Mouse (Mus musculus): ENCODE data around the gene Frmpd4.

The Frmpd4 gene

DNA sequence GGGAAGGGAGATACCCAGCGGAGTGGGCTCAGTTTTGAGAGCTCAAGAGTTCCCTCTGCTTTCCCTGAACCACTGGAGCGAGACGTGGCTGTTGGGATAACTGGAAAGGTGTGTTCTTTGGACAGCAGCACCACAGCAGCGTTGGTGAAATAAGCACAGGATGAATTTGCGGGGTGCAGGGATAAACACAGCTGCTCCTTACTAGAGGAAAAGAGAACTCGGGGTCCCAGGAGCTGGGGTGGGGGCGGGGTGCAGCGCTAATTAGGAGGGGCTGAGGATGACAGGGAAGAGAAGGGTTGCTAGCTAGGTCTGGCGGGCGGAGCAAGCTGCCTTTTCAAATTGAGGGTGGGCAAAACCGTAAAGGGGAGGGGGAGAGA, 453.5 kb downstream of the Frmpd4 start:
- DNase-seq, result no peak

DNA sequence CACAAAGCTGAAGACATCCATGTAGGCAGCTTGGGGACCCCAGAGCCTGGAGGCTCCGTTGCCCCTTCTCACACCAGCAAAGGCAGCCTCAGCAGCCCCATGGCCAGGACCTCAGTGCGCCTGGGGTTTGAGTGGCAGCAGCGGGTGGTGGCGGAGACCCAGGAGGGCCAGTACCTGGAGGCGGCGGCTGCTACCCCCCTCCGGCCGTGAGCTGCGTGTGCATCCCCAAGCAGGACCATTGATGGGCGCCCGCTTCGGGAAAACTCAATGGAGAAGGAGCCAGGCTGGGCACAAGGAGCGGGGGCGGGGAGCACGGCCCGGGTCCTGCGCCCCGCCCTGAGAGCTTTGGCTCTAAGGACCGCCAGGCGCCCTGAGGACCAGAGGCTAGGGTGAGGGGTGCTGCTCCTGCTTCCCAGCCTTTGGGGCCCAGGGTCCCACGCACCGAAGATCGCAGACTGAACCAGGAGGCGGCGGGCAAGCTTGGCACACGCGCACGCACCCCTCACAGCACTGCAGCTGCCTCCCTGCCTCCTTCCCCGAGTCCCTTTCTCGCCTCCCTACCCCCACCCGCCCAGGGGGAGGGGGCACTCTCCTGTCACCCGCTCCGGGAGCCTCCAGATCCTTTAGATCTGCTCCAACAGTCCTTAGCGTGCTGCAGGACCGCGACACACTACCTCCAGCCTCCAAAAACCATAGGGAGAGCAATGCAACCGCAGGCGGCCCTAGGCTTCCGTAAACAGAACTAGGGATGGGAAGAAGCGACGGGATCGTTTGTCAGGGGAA, 454.0 kb downstream of the Frmpd4 start:
- no peak for DNase-seq

DNA sequence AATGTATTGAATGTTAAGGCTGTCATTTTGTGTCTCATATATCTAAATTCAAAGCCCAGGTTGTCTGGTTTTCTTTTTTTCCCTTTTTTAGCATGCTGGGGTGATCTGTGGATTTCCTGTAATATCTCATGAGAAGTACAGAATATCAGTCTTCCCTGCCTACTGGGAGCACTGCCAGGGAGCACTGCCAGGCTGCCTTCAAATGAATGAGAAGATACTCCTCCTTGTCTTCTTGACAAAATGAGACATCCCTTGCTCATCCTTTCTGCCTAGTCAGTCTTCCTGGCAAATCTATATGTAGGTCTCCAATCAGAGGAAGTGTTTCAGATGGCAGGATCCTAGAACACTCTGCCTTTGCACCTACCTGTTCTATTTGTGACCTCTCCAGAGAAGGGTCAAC, 535.4 kb downstream of the Frmpd4 start:
- no peak for DNase-seq

DNA sequence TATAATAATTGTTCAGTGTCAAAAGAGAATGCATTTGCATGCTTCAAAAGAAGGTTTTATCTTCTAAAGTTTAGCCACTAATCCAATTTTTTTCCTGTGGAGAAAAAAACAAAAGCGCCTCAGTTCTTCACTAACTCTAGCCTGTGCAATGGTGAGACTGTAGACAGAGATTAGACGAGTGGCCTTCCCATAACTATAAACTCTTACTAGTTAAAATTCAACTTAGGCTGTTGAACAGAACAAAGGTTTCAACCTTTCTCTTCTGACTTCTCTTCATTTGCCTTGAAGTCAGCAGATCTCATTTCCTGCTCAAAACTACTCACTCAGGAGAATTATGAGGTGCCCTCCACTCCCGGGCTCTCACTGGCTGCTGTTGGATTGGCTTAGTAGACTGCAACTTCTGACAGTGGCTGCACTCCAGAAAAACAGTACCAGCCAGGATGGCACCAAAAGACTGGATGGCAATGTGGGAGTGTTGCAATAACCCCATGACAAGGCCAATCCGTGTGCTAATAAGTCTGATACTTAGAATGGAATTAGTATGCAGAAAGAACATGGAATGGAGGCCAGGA, 556.4 kb downstream of the Frmpd4 start:
- DNase-seq, result no peak

DNA sequence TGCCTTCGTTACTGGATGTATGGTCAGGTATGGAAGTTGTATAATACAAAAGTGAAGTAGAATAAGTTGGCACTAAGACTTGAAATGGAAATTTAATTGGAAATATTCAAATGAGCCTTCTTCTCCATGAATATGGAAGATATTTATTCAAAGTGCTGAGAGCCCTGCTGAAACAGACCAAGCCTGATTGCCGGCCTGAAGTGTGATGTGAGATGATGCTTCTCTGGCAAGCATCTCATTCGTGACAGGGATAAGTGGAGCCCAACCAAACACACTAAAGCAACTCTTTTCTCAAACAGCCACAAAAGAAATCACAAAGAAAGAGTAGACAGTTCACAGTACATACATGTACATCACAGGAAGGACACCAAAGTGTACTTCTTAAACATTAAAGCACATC, 559.2 kb downstream of the Frmpd4 start:
- DNase-seq, result no peak

DNA sequence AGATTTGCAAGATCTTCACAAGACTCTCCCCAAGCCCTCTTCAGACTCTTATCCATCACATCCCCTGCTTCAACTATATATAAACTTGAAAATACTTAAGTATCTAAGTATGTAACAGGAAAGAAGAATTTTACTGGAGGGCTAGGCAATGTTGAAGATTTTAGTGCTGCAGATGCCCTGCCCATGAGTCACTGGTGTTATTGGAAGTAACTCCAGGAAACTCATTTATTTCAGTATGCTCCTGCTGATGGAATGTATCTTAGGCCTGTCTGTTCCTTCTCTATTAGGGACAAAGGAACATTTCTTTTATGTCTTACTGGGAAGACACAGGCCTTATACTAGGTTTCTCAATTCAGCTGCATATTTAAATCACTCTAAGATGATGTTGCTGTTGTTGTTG, 592.2 kb downstream of the Frmpd4 start:
- DNase-seq, result no peak

DNA sequence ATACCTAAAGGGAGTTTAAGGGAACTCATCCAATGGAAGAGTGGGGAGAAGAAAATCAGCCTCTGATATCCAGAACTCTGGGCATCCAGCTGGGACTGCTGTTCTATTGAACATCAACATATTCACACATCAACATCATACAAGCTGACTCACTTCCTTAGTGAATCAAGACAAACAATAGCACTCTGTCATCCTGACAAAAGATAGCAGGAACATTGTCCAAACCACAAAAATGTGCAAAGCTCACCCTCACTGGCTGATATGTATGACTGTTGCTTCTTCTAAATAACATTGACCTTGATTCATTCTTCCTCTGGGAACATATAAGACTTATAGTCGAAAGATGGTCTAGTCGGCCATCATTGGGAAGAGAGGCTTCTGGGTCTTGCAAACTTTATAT, 625.8 kb downstream of the Frmpd4 start:
- DNase-seq, result no peak

DNA sequence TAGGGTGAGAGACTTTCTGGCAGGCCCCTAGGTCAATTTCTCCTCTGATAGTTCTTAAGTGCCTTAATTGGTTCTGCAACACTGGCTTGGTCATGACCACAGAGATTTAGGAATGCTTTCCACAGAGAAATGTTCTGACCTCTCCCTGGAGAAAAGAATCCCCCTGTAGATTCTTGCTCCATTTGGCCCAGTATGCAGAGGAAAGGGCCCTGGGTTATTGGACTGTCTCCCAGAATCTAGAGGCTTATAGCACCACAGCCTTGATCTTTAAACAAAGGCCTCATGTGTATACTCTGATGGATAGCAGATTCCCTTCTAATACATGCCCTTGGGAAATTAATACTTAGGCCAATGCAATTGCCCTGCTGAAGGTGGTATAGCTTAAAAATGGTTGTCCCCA, 667.5 kb downstream of the Frmpd4 start:
- no peak for DNase-seq

DNA sequence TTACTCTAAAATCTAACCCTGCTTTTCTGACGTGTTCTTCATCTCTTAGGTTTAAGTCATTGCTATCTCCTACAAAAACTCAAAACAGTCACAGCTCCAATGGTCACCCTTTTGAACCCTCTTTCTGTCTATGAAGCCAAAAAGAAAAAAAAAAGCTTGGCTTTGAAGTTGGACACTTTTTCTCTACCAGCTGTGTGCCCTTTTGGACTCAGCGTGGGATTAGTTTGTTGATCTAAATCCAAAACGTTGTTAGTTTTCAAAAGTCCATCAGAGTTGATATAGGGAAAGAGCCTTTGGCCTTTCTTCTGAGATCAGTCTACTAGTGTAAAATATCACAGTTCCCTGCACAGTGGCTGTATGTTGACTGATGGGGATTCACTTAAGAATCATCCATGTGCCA, 676.0 kb downstream of the Frmpd4 start:
- DNase-seq, result no peak

DNA sequence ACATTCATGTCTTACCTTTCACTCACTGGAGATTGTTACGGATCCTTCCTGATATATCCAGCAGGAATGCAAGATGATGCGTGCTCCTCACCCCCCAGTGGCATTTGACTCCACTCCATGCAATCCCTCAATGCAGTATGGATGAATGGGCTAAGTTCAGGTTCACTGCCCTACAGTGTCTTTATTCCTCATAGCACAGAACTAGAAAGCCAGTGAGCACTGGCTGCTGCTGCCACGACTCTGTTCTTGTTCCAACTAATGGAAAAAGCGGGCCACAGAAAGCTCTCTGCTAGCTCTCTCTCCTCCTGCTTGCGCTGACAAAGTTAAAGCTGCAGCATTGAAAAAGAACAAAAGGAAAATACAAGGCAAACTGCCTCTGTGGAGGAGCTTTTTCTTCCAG, 722.2 kb downstream of the Frmpd4 start:
- DNase-seq, result no peak

DNA sequence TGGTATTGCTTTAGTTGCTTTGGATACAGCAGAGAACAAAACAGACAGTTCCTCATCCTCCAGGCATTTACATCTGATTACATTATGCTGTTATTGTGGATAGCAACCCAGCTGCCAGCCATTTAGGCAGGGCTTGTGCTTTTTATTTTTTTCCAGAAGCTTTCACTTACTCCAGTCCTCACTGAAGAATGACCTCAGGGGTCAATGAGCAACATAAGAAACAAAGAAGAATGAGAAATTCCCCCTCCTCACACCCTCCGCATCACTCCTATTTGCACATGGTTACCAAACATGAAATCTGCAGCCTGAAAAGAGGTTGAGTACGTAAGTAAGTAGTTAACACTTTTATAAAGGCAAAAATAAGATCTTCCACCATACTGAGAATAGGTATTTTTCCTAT, 744.5 kb downstream of the Frmpd4 start:
- DNase-seq, result no peak

DNA sequence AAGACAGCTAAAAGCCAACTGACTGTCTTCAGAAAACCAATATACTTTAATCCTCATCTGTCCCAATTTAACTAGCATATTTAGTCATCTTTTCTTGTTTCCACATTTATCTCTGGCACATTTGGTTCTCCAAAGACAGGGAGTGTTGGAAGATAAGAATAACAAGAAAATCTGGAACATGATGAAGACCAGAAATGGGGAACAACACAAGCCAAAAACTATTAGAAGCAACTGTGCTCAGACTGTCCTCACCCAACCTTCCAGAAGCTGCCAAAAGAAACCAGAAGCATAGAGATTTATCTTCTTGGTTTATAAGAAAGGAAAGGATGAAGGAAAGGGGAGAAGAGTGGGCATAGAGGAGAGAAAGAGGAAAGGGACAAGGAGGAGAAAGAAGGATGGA, 748.6 kb downstream of the Frmpd4 start:
- DNase-seq, result no peak

DNA sequence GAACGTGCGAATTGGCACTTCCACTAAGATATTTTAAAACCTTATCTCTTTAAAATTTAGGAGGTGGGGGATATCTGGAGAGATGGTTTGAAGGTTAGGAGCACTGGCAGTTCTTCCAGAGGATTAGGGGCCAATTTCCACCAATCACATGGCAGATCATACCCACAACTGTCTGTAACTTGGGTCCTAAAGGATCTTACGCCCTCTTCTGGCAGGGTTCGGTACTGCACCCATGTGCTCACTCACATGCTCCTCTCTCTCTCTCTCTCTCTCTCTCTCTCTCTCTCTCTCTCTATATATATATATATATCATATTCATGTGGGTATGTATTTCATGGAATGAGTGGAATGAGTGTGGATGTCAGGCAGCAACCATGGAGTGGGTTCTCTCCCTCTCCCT, 759.7 kb downstream of the Frmpd4 start:
- DNase-seq, result peak; percentile 48

DNA sequence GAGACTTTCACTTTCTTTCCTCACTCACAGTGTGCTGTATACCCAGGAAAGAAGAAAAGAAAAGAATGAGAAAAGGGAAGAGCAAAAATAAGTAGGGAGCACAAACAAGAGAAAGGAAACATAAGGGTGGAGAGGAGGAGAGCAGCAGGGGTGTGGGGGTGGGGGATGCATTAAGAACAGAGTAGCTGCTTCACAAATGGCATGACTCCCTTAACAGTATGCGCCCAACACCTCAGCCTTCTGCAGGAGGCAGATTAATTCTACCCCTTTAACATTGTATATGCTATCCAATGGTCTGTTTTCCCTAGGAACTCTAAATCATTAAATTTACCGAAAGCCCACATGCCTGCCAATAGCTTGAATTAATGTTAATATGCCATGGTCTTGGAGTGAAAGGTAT, 766.9 kb downstream of the Frmpd4 start:
- no peak for DNase-seq

DNA sequence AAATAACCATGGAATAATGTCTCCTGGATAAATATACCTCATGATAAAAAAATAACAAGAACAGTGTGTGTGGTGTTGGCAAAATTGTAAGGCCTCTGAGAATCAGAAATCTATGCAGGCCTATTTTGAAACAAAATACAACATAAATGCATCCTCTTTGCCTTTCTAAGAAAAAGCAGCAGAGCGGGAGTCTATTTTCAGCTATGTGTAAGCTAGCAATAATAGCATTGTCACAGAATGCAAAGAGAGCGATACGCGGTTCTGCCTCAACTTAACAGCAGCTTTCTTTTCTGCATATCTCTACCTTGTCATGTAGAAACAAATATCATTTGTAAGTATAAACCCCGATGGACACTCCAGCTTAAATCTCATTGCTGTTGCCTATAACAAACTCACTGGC, 768.5 kb downstream of the Frmpd4 start:
- no peak for DNase-seq

DNA sequence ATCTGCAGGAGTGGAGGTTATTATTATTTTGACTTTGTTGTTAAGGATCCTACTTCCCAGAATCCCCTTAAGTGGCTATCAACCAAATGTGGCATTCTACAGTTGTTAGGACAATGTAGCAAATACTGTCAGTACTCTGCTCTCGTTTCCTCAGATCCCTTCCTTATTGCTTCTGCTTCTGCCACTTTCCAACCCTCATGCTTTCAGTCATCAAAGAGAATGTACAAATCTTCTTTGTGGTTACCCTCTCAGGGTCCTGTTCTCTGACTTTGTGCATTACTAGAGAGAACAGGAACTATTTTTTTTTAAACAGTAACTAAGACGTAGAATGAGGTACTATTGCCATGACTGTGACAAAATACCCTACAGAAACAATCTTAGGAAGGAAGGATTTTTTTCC, 788.3 kb downstream of the Frmpd4 start:
- no peak for DNase-seq

DNA sequence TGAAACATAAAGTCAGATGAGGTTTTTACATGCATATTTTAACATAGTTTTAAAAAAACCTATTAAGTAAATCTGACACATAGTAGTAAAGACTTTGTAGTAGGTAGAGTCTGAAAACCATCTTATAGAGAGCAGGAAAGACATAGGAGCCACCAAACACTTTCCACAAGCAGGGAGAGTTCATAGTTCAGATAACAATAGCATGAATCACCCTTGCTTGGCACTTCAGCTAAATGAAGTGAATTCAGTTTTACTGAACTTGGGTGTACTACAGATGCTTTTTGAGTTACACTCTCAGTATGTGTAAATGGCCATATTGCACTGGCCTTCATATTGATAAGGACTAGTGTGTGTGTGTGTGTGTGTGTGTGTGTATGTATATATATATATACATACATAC, 793.5 kb downstream of the Frmpd4 start:
- DNase-seq, result no peak

DNA sequence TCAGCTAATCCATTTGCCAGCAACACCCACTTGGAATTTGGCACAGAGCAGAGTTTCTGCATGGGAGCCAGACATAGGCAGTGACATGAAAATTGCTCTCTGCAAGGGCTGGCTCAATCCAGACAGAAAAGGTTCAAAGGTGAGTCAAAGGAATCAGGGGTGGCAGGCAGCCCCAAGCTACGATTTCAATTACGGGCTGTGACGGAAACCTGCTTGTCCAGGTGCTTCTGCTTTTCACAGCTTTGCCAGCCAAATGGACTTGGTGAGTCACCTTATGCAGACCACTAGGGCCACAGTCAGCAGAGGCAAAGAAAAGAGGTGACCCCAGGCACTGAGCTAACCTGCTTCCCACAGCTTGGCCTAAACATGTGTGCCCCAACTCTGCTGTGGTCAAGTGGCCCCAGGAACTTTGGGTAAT, 857.5 kb downstream of the Frmpd4 start:
- DNase-seq, result no peak

DNA sequence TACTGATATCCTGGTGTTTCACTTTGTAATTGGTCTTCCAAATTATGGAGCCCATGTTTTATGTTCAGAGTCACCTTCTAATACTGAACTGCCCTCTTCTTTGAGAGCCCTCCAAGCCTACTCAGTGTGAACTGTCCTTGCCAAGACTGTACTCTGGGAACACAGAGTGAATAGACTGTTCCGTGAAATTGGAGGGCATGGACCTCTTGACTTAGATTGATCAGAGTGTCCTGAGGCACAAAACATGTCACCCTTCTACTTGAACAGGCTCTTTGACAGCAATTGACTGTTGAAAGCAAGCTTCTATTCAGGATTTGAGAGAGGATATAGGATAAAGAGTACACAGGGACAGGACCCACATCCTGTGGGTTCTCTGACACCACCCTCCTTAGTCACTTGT, 857.9 kb downstream of the Frmpd4 start:
- DNase-seq, result no peak

DNA sequence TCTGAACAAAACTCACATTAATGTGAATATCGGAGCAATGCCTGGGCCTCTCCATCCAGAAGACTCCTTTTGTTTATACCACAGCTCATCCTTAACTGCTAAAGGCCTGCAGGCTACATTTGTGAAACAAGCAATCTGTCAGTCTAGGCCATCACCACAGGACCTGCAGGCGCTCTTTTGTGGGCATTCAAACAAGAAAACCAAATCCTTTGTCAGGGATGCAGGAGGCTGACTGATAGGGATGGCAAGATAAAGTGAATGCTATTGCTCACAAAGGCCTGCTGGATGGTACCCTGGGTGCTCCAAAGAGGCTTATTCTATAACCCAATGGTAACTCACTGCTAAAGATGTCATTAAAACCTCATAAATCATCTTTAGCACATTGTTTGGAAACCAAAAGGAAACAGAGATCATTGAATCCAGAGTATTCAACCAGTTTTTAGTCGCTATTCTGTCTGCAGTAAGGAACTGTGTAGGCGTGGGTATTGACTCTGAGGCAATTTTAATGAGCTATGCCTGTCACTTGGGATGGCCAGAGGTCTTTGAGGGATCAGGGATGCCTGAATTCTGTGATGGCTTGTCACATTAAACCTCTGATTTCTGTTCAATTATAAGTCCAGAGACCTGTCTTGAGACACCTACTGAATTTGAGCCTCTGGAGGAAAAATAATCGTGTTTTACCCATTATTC, 922.1 kb downstream of the Frmpd4 start:
- no peak for DNase-seq

DNA sequence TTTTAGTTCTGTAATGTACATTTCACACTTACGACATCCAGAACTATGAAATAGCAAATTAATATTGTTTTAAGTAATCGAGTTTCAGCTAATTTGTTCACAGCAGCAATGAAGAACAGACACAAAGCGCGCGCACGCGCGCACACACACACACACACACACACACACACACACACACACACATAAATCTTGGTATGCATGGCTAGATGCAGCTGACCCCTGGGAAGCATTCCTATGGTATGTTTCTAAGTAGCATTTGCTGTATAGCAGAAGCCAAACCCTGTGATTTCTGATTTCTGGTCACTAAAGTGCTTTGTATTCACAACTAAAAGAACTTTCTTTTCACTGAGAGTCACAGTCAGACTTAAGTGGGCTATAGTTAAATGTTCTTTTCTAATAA, 922.8 kb downstream of the Frmpd4 start:
- DNase-seq, result no peak

DNA sequence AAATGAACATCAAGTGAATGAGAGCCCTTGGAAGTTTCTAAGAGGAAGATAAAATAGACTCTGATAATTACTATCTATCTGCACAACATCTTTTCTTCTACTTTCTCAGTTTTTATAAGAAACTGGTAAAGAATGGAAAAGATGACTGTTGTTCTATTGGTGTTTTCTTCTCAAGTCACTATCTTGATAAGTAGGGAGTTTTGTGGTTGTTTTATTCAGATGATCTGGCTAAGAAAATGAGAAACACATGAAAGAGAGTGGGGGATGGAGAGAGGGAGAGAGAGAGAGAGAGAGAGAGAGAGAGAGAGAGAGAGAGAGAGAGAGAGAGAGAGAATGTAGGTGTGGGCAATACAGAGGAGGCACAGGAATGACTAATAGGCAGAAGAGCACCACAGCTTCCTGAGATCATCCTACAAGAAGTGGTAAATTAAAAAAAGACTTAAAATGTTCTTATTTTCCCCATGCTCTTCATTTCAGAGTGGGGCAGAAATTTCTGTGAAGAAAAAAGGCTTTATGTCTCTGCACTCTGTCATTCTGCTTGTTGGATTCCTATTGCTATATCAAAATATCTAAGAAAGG, 979.3 kb downstream of the Frmpd4 start:
- no peak for DNase-seq

DNA sequence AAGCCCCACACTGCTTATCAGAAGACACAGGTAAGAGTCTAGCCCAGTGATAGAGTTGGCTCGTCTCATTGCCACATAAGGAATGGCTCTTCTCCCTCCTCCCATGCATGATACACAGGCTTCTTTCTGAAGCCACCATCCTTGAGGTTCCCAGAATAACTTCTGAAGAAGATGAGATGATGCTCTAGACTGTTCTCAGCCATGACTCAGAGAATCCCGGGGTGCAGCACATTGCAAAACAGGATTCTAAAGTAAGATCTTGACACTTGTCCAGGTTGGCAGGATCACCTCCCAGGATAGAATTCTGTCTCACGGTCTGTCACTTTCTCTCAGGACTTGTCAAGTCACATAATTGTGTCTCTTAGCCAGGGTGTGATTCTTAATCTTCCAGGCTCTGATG, 1024.2 kb downstream of the Frmpd4 start:
- DNase-seq, result no peak

DNA sequence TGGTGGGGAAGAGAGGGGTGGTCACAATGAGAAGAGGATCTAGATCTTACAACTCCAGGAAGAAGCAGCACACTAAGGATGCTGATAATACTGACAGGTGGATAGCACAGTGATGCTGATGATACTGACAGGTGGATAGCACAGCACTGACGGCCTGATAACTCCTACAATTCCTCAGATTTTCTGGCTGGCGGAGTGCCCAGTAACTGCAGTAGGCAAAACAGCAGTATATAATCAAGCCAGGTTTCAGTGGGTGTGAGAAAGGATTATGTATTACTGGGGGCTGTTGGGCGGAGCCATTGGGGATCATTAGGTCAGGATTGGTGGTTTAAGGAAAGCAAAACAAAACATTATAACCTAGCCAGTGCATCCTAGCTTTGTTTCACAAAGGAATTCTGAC, 1053.9 kb downstream of the Frmpd4 start:
- DNase-seq, result no peak
